Mouse (Mus musculus): ENCODE measurements around the gene Rnf157.

GRCm38 (mm10) chr11:116298621-116299020 lies 114.2 kb downstream of the Rnf157 start:
- TF ChIP-seq POLR2A (IDR thresholded peaks at IDR 0.05; ENCODE audit: low read depth, low read length), result no peak
- TF ChIP-seq CTCF (IDR thresholded peaks at IDR 0.05; ENCODE audit: extremely low read depth, insufficient read length, insufficient replicate concordance, low read depth, low read length), result no peak
